Mouse (Mus musculus): Measurements from ENCODE around the gene Msl1.

The Msl1 gene

GRCm38 (mm10) chr11:98764091-98764490, 31.2 kb upstream of the Msl1 start:
- no peak for DNase-seq (ENCODE audit: low read depth, low spot score)

- no peak for DNase-seq (ENCODE audit: low read depth, low spot score)
Observed at GRCm38 (mm10) chr11:98764746-98765145, 30.6 kb upstream of the Msl1 start.

GRCm38 (mm10) chr11:98765421-98766309, 29.7 kb upstream of the Msl1 start:
- DNase-seq (ENCODE audit: low read depth, low spot score): no peak

GRCm38 (mm10) chr11:98766346-98766745, 29.0 kb upstream of the Msl1 start:
- no peak for DNase-seq (ENCODE audit: low read depth, low spot score)

- no peak for DNase-seq (ENCODE audit: low read depth, low spot score)
Observed at GRCm38 (mm10) chr11:98766816-98767215, 28.5 kb upstream of the Msl1 start.

GRCm38 (mm10) chr11:98767276-98767675, 28.0 kb upstream of the Msl1 start:
- no peak for DNase-seq (ENCODE audit: low read depth, low spot score)

GRCm38 (mm10) chr11:98767713-98768112, 27.6 kb upstream of the Msl1 start:
- DNase-seq (ENCODE audit: low read depth, low spot score): no peak

GRCm38 (mm10) chr11:98768127-98769006, 26.9 kb upstream of the Msl1 start:
- DNase-seq (ENCODE audit: low read depth, low spot score): no peak

GRCm38 (mm10) chr11:98769007-98769954, 26.0 kb upstream of the Msl1 start:
- DNase-seq (ENCODE audit: low read depth, low spot score): no peak

- no peak for DNase-seq (ENCODE audit: low read depth, low spot score)
Observed at GRCm38 (mm10) chr11:98770096-98770975, 25.0 kb upstream of the Msl1 start.

GRCm38 (mm10) chr11:98771131-98771530, 24.2 kb upstream of the Msl1 start:
- DNase-seq (ENCODE audit: low read depth, low spot score): no peak

GRCm38 (mm10) chr11:98771844-98772525, 23.3 kb upstream of the Msl1 start:
- no peak for DNase-seq (ENCODE audit: low read depth, low spot score)

- no peak for DNase-seq (ENCODE audit: low read depth, low spot score)
Observed at GRCm38 (mm10) chr11:98772667-98773171, 22.6 kb upstream of the Msl1 start.

- peak; percentile 99 for DNase-seq (ENCODE audit: low read depth, low spot score)
Observed at GRCm38 (mm10) chr11:98773635-98774295, 21.6 kb upstream of the Msl1 start.

GRCm38 (mm10) chr11:98774582-98775347, 20.6 kb upstream of the Msl1 start, which contains the start of gene Nr1d1:
Gene Nr1d1 (minus strand): TSS chr11:98775333.
- DNase-seq (ENCODE audit: low read depth, low spot score): no peak

GRCm38 (mm10) chr11:98775348-98776051, 19.8 kb upstream of the Msl1 start:
- peak; percentile 97 for DNase-seq (ENCODE audit: low read depth, low spot score)

- no peak for DNase-seq (ENCODE audit: low read depth, low spot score)
Observed at GRCm38 (mm10) chr11:98776052-98776764, 19.1 kb upstream of the Msl1 start.

Data from telencephalon, adult 2 months (tissue).